28 mouse cellular contexts compared by ENCODE assay signal in genomic region chr1:160588911-160589590, GRCm38 (mm10).
DNase-seq lines count a peak whose midpoint lies in the region; ATAC-seq and TF ChIP-seq lines count a peak whose summit lies in the region.
"Had no signal": no experiment of that assay in that cellular context is flagged by ENCODE, and none has a peak within 500 bp of the region (broad histone marks: within the 10 kb centered on the region; RNA-seq: fewer than 3 reads in every experiment).

No protein-coding gene starts in this region.

- peak; percentile 5 to 22 for DNase-seq in heart, adult 18-20 months
- no peak for DNase-seq in heart, embryonic 10.5 days (ENCODE audit: low spot score)
- no peak for DNase-seq in left cerebral cortex, adult 2 months (ENCODE audit: extremely low spot score in 1 of 2, low spot score in 2 of 2)
- DNase-seq in left cerebral cortex, postnatal 25 days (ENCODE audit: low spot score in 2 of 2): no peak
- DNase-seq in Muller cell, postnatal 12 days (ENCODE audit: inconsistent ontology term): peak; percentile 85
- peak; percentile 38 for DNase-seq in fibroblast of lung, adult 2 months (ENCODE audit: low read depth)
- DNase-seq: adrenal gland, postnatal 25 days; cerebellum, adult 18-20 months; cerebellum, postnatal 14 days; gastrocnemius, adult 2 months; gastrocnemius, postnatal 36 days; heart, adult 2 months; heart, postnatal 14 days; kidney, adult 18-20 months; kidney, postnatal 4 days; layer of hippocampus, postnatal 36 days; spleen, adult 18-20 months; thymus, adult 2 months; thymus, postnatal 36 days had no signal

- H3K27me3 ChIP-seq in heart, embryonic 10.5 days (ENCODE audit: insufficient read depth, poor library complexity, severe bottlenecking): no peaks in the 10 kb centered on the region
- H3K27me3 ChIP-seq in kidney, embryonic 15.5 days: no peaks in the 10 kb centered on the region
- H3K27me3 ChIP-seq: megakaryocyte, embryonic 14.5 days; midbrain, embryonic 15.5 days had no signal

- WGBS in heart, embryonic 10.5 days: 76% methylated on average over 4 of the region's 4 CpGs
- 88% methylated on average over 4 of the region's 4 CpGs for WGBS in kidney, embryonic 15.5 days

- H3K4me2 ChIP-seq in kidney, embryonic 15.5 days: no peak overlapping the region
- H3K4me2 ChIP-seq: liver, embryonic 11.5 days; midbrain, embryonic 15.5 days had no signal

- intact Hi-C loops in left cerebral cortex, adult 2 months (cut with DNase I): no loop called here
- intact Hi-C loops in left cerebral cortex, postnatal 25 days (cut with DNase I): no loop called here

- H3K4me1 ChIP-seq in heart, embryonic 10.5 days: no peaks in the 10 kb centered on the region
- H3K4me1 ChIP-seq in kidney, embryonic 15.5 days: no peaks in the 10 kb centered on the region
- H3K4me1 ChIP-seq: megakaryocyte, embryonic 14.5 days; midbrain, embryonic 15.5 days had no signal

- no peak overlapping the region for H3K27ac ChIP-seq in heart, embryonic 10.5 days
- H3K27ac ChIP-seq in left cerebral cortex, adult 2 months: peak overlapping the region; percentile 16; the same call in 1 of the 2 replicates
- no peak overlapping the region for H3K27ac ChIP-seq in kidney, embryonic 15.5 days
- H3K27ac ChIP-seq: gastrocnemius, adult 2 months; heart, adult 2 months; kidney, postnatal 0 days; midbrain, embryonic 15.5 days had no signal

- no peak for ATAC-seq in erythroblast, adult 5-6 weeks (replicated peaks; ENCODE audit: low FRiP score, poor library complexity, severe bottlenecking)
- ATAC-seq in kidney, embryonic 15.5 days (replicated peaks; ENCODE audit: low FRiP score): no peak
- ATAC-seq: forebrain, embryonic 14.5 days; hindbrain, embryonic 16.5 days; midbrain, embryonic 15.5 days had no signal

- H3K9me3 ChIP-seq in heart, embryonic 10.5 days: no peaks in the 10 kb centered on the region
- no peaks in the 10 kb centered on the region for H3K9me3 ChIP-seq in kidney, embryonic 15.5 days (replicated peaks)
- H3K9me3 ChIP-seq: G1E; megakaryocyte, embryonic 14.5 days; midbrain, embryonic 15.5 days had no signal

- H3K36me3 ChIP-seq in heart, embryonic 10.5 days: no peaks in the 10 kb centered on the region
- no peaks in the 10 kb centered on the region for H3K36me3 ChIP-seq in kidney, embryonic 15.5 days
- H3K36me3 ChIP-seq: G1E; midbrain, embryonic 15.5 days had no signal

- H3K4me3 ChIP-seq in heart, embryonic 10.5 days: no peak overlapping the region
- no peak overlapping the region for H3K4me3 ChIP-seq in left cerebral cortex, adult 2 months
- no peak overlapping the region for H3K4me3 ChIP-seq in kidney, embryonic 15.5 days (replicated peaks)
- H3K4me3 ChIP-seq: gastrocnemius, adult 2 months; heart, adult 2 months; megakaryocyte, embryonic 14.5 days; midbrain, embryonic 15.5 days had no signal

- no peak overlapping the region for H3K9ac ChIP-seq in kidney, embryonic 15.5 days
- H3K9ac ChIP-seq: midbrain, embryonic 15.5 days had no signal

- TF ChIP-seq CTCF in left cerebral cortex, adult 2 months (IDR thresholded peaks at IDR 0.05): no peak

Comparison
In these comparisons a context has a peak if more than half of its experiments do, and no peak if none do; other contexts are left out.
1. DNase-seq: peak in heart, adult 18-20 months (2 of 2), Muller cell, postnatal 12 days (single experiment) and fibroblast of lung, adult 2 months (single experiment); none in heart, embryonic 10.5 days (single experiment), left cerebral cortex, adult 2 months (0 of 2) and left cerebral cortex, postnatal 25 days (0 of 2).